Mouse (Mus musculus) embryonic fibroblast, embryonic 13.5 days (primary cell): Measurements from ENCODE around the gene Dnajc6. TPM values are rescaled to one million over a fixed set of nuclear protein-coding genes. Genes with fewer than 3 reads are reported as not detected.

Experiments
- H3K27ac ChIP-seq: 2 replicates; pipeline ENCODE4 v1.5.1; 2012; ENCODE audit warnings: low read length, control low read depth, inconsistent platforms; ENCODE audit not compliant: insufficient read depth
- H3K4me1 ChIP-seq: 2 replicates; pipeline ENCODE4 v1.6.1; 2011; ENCODE audit warnings: low read length; ENCODE audit not compliant: control insufficient read depth, insufficient read depth
- H3K4me3 ChIP-seq: 2 replicates; pipeline ENCODE4 v1.5.1; 2011; ENCODE audit warnings: mild to moderate bottlenecking, control low read depth, low read length; ENCODE audit not compliant: insufficient read depth
- CTCF ChIP-seq: IDR thresholded peaks from 2 replicates; pipeline ENCODE4 v1.5.1; 2011; ENCODE audit warnings: mild to moderate bottlenecking, control low read depth, low read length, moderate library complexity, borderline replicate concordance; ENCODE audit not compliant: insufficient read depth
- POLR2A ChIP-seq: IDR thresholded peaks from 2 replicates; pipeline ENCODE4 v1.6.1; 2011; ENCODE audit warnings: low read depth, mild to moderate bottlenecking, control low read depth, low read length, moderate library complexity
- polyA plus RNA-seq: library from polyadenylated mRNA; stranded (reverse); fragments of >200 nt; gene quantifications from 2 replicates; pipeline ENCODE4 v1.2.4, GENCODE M21; 2011; ENCODE audit warnings: low read depth; ENCODE audit not compliant: missing spikeins, insufficient read length

Dnajc6 gene
- polyA plus RNA-seq, 1 experiment, result not detected

DNA sequence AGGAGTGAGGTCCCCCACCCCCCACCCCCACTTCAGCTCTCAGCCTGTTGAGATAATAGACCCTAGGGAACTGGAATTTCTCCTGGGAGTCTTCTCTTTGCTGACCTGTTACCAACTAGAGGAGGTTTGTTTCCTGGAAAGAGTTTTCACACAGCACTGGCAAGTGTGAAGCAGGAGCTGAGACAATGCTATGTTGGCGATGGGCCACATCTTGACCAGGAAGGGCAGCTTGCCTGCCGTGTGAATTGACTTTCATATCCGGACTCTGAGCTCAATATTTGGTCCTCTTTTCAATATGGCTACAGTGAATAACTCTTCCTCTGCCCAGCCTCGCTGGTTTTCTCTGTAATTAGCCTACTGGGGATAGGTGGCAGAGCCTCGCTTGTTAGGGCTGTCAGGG, 172.7 kb downstream of the Dnajc6 start:
- H3K4me1 ChIP-seq, result no peaks in the 10 kb centered on the region

DNA sequence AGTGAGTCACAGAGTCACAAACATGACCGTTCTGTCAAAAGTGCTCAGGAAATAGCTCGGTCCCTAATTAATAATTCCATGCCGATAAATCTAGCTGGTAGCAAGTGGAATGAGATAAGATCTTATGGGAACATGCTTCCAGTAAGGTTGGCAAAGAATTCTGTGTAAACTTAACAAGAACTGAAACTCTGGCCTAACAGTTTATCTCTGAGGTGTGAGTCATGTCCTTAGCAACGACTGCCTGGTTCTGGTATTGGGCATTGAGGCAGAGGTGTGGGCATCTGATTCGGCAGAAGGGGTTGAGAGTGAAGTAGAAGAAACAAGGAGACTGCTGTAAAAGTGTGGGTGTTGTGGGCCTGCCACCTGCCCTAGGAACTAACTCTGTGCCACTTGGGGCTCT, 173.4 kb downstream of the Dnajc6 start:
- H3K4me1 ChIP-seq, result no peaks in the 10 kb centered on the region
- no peak overlapping the region for H3K4me3 ChIP-seq
- no peak overlapping the region for H3K27ac ChIP-seq
- no peak for TF ChIP-seq CTCF
- no peak for TF ChIP-seq POLR2A

More for the DNA sequence above, 172.7 kb downstream of the Dnajc6 start:
- Histone ChIP-seq H3K27ac (no peak overlapping the region), H3K4me3 (no peak overlapping the region)
- TF ChIP-seq POLR2A (no peak), CTCF (no peak)

DNA sequence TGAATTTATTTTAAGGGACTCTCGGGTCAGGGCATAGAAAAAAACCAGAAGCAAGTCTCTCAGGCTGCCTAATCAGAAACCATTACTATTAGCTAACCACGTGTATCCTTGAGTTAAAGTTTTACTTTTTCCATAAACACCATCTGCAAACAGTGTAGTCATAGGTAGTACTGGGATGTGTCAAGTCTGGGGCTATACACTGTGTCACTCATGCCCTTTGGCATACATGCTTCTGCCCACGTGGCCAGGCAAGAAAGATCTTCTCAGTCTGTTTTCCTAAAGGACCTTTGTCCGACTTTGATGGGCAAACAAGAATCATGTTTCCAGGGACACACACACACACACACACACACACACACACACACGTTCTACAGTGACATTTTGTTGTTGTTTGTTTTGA, 178.3 kb downstream of the Dnajc6 start:
- Histone ChIP-seq H3K4me1 (no peaks in the 10 kb centered on the region), H3K4me3 (no peak overlapping the region), H3K27ac (no peak overlapping the region)
- TF ChIP-seq CTCF, result no peak
- TF ChIP-seq POLR2A, result no peak

DNA sequence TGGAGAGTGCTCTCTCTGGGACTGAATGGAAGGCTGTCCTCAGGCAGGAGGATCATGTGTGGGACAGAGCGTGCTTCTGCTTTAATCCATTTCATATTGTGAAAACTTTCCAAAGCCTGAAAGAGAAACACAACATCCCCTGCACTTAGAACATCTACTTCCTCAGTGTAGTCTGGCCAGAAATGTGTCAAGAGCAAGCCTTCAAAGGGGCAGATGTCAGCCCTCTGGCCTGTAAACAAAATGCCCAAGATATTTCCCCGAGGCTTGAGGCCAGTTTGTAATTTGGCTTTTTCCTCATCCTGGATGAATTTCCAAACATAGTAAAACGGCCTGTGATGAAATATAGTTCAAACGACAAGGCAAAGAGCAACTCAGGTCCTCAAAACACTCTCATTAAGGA, 179.3 kb downstream of the Dnajc6 start:
- no peaks in the 10 kb centered on the region for H3K4me1 ChIP-seq
- no peak for TF ChIP-seq CTCF
- no peak for TF ChIP-seq POLR2A
- H3K27ac ChIP-seq, result no peak overlapping the region
- H3K4me3 ChIP-seq, result no peak overlapping the region

DNA sequence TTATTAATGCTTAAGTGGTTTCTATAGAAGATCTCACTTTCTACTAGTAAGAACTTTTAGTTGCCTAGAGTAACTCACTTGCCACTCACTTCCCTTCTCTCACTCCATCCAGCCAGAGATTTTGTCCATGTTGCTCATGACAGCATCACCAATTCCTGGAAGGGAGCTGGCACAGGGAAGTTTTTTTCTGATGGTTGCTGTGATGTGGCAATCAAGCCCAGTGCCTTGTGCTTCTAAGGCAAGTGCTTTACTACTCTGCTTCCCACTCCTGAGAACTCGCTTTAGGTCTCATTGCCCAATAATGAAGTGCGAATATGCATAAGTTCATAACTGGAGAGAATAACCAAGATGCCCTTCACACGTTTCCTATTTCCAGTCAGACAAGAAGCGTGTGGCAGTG, 186.2 kb downstream of the Dnajc6 start:
- Histone ChIP-seq H3K4me1 (no peaks in the 10 kb centered on the region), H3K4me3 (no peak overlapping the region), H3K27ac (no peak overlapping the region)
- TF ChIP-seq CTCF (no peak), POLR2A (no peak)

DNA sequence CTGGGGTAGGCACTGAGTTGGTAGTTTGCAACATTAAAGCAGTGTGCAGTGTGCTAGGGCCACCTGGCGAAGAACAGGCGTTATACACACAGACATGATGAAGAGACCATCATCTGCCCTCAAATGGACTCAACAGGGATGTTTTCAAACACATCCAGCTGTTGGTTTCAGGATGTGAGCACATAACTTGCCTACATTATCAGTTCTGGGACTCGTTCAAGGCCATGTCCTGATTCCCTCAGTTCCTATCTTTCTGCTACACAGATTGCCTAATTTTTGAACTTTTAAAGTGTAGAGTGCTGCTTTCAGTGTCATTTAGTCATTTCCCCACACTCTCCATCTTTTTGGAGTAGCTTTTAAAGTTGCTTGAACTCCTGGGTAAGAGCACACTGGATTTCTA, 186.6 kb downstream of the Dnajc6 start:
- TF ChIP-seq CTCF (no peak), POLR2A (no peak)

DNA sequence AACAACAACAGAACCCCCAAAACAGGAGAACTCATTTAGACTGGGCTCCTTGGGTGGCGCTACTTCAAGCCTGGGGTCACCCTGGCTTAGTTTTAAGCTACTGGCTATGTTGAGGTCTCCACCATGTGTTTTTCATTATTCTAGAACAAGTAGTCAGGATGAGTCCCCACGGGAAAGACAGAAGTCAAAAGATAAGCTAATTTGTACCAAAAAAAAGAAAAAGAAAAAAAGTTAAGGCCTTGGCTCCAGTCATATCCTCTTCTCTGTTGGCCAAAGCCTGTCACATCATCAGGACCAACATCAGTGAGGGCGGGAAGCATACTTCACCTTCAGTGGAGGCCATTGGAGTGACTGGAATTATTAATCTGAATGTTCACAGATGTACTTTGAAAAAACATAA, 188.4 kb downstream of the Dnajc6 start:
- Histone ChIP-seq H3K27ac (no peak overlapping the region), H3K4me1 (no peaks in the 10 kb centered on the region), H3K4me3 (no peak overlapping the region)
- TF ChIP-seq CTCF (no peak), POLR2A (no peak)

More for the DNA sequence above, 186.6 kb downstream of the Dnajc6 start:
- H3K4me3 ChIP-seq, result no peak overlapping the region
- no peaks in the 10 kb centered on the region for H3K4me1 ChIP-seq
- H3K27ac ChIP-seq, result no peak overlapping the region

DNA sequence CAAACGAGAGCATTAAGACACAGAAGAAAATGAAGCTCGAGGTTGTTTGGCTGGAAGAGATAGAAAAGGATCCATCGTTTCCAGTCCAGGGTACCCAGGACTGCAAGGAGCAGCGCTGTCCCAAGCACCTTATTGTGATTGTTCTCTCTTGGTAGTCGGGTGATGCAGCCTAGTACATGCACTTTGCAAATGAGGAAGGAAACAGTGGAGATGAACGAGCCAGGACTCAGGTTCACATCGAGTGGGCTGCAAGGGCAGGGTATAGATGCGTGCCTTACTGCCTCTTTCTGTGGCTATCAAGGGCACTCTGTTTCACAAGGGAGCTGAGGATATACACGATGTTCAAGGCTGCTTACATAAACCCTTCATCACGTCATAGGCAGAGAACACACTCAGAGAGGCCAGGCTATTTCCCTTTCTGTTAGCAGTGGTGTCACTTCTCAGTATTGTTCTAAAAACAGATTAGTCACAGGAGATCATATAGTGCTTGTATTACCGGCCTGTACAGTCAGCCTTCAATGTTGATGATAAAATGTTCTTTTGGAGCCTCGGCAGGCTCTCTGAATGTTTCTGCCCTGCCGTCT, 189.9 kb downstream of the Dnajc6 start:
- H3K4me3 ChIP-seq, result no peak overlapping the region
- TF ChIP-seq POLR2A (no peak), CTCF (no peak)
- no peaks in the 10 kb centered on the region for H3K4me1 ChIP-seq
- no peak overlapping the region for H3K27ac ChIP-seq

DNA sequence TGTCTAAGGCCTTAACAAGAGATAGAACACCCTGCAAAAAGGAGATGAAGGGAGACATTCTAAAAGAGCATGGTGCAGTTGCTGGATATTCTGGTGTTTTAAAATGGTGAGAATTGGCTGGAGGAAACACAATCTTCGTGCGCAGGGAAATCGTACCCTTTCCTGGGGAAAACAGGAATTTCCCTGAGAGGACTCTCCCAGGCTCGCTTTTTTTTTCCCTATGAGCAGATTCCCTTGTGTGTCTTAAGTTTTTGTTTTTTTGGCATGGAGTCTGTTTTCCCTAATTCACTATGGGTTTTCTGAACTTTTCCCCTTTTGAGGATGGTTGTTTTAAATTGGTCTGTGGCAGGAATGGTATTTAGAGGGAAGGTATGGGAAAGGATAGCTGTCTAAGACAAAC, 192.8 kb downstream of the Dnajc6 start:
- Histone ChIP-seq H3K4me1 (no peaks in the 10 kb centered on the region), H3K27ac (no peak overlapping the region), H3K4me3 (no peak overlapping the region)
- TF ChIP-seq POLR2A (no peak), CTCF (no peak)

DNA sequence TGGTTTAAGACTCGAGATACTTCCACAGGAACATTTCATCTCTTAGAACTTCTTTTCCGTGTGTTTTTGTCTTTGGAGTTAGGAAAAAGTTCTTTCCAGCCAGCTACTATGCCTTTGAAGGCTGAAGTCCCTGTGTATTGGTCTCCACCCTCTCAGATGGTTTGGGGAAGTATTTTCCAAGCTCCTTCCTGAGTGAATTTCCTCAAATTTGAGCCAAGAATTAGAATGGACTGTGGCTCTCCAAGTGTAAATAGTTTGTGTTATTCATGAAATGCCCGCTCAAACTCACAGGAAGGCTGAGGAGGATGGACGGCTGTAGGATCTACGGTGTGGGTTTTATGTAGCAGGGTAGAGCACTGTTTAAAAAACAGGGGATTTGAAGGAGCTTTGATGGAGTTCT, 193.2 kb downstream of the Dnajc6 start:
- no peaks in the 10 kb centered on the region for H3K4me1 ChIP-seq
- no peak overlapping the region for H3K4me3 ChIP-seq
- H3K27ac ChIP-seq, result no peak overlapping the region
- TF ChIP-seq CTCF, result no peak

Other genes with a start within 250 kb of the Dnajc6 start
- gene Jak1, start 231.4 kb upstream of the Dnajc6 start, polyA plus RNA-seq, result 186 and 192 TPM in 2 replicates
- gene Ak4, start 77.4 kb upstream of the Dnajc6 start, polyA plus RNA-seq, result 7.8 and 9.1 TPM in 2 replicates
- 107 and 109 TPM in 2 replicates for gene Leprot, start 151.1 kb downstream of the Dnajc6 start, polyA plus RNA-seq
- 2.9 and 3.1 TPM in 2 replicates for gene Lepr, start 220.8 kb downstream of the Dnajc6 start, polyA plus RNA-seq